Mouse (Mus musculus): ENCODE data around the gene Grtp1. TPM values are rescaled to one million over a fixed set of nuclear protein-coding genes. Genes with fewer than 3 reads are reported as not detected.

The Grtp1 gene
- polyA plus RNA-seq, 1 experiment from 2014 or later = 15.3 TPM

- H3K36me3 ChIP-seq (replicated peaks) = no peaks in the 10 kb centered on the region
- H3K9me3 ChIP-seq = no peaks in the 10 kb centered on the region
- no peak overlapping the region for H3K4me3 ChIP-seq
- H3K4me1 ChIP-seq = peaks cover 14% of the 10 kb centered on the region
- H3K27ac ChIP-seq (replicated peaks) = no peak overlapping the region
- no peak for DNase-seq (ENCODE audit: low spot score)
- 85% methylated on average over 4 of the region's 4 CpGs for WGBS
- no peaks in the 10 kb centered on the region for H3K27me3 ChIP-seq (replicated peaks; ENCODE audit: low read depth, poor library complexity, severe bottlenecking)
Observed at GRCm38 (mm10) chr8:13218441-13218840, 18.0 kb upstream of the Grtp1 start.

GRCm38 (mm10) chr8:13217986-13218385 lies 17.6 kb upstream of the Grtp1 start:
- Histone ChIP-seq H3K36me3 (replicated peaks) (no peaks in the 10 kb centered on the region), H3K9me3 (no peaks in the 10 kb centered on the region), H3K27ac (replicated peaks) (no peak overlapping the region), H3K4me3 (no peak overlapping the region), H3K27me3 (replicated peaks; ENCODE audit: low read depth, poor library complexity, severe bottlenecking) (no peaks in the 10 kb centered on the region), H3K4me1 (peaks cover 18% of the 10 kb centered on the region)
- DNase-seq (ENCODE audit: low spot score) = no peak

GRCm38 (mm10) chr8:13217093-13217492 lies 16.7 kb upstream of the Grtp1 start:
- no peak for DNase-seq (ENCODE audit: low spot score)
- Histone ChIP-seq H3K36me3 (replicated peaks) (no peaks in the 10 kb centered on the region), H3K4me3 (no peak overlapping the region), H3K9me3 (no peaks in the 10 kb centered on the region), H3K27ac (replicated peaks) (no peak overlapping the region), H3K27me3 (replicated peaks; ENCODE audit: low read depth, poor library complexity, severe bottlenecking) (no peaks in the 10 kb centered on the region), H3K4me1 (peaks cover 19% of the 10 kb centered on the region)
- WGBS = 68% methylated on average over 5 of the region's 5 CpGs

- H3K27me3 ChIP-seq (replicated peaks; ENCODE audit: low read depth, poor library complexity, severe bottlenecking) = no peaks in the 10 kb centered on the region
- 80% methylated on average over 8 of the region's 8 CpGs for WGBS
- H3K4me3 ChIP-seq = no peak overlapping the region
- peaks cover 19% of the 10 kb centered on the region for H3K4me1 ChIP-seq
- no peak for DNase-seq (ENCODE audit: low spot score)
- no peaks in the 10 kb centered on the region for H3K36me3 ChIP-seq (replicated peaks)
- no peaks in the 10 kb centered on the region for H3K9me3 ChIP-seq
- H3K27ac ChIP-seq (replicated peaks) = no peak overlapping the region
Observed at GRCm38 (mm10) chr8:13216386-13216785, 16.0 kb upstream of the Grtp1 start.

GRCm38 (mm10) chr8:13213479-13214268 lies 13.3 kb upstream of the Grtp1 start:
- Histone ChIP-seq H3K27ac (replicated peaks) (peak overlapping the region; percentile 27; the same call in 1 of the 2 replicates), H3K4me1 (peaks cover 12% of the 10 kb centered on the region), H3K36me3 (replicated peaks) (no peaks in the 10 kb centered on the region), H3K4me3 (peak overlapping the region; percentile 34; the same call in 1 of the 2 replicates), H3K27me3 (replicated peaks; ENCODE audit: low read depth, poor library complexity, severe bottlenecking) (no peaks in the 10 kb centered on the region), H3K9me3 (no peaks in the 10 kb centered on the region)
- peak; percentile 87 for DNase-seq (ENCODE audit: low spot score)
- 23% methylated on average over 10 of the region's 10 CpGs for WGBS

GRCm38 (mm10) chr8:13209770-13210169 lies 9.3 kb upstream of the Grtp1 start:
- Histone ChIP-seq H3K36me3 (replicated peaks) (no peaks in the 10 kb centered on the region), H3K9me3 (no peaks in the 10 kb centered on the region), H3K4me3 (no peak overlapping the region), H3K27me3 (replicated peaks; ENCODE audit: low read depth, poor library complexity, severe bottlenecking) (no peaks in the 10 kb centered on the region), H3K27ac (replicated peaks) (no peak overlapping the region), H3K4me1 (peaks cover 12% of the 10 kb centered on the region)
- no peak for DNase-seq (ENCODE audit: low spot score)
- 81% methylated on average over 1 of the region's 1 CpGs for WGBS

GRCm38 (mm10) chr8:13208627-13209355 lies 8.4 kb upstream of the Grtp1 start:
- DNase-seq (ENCODE audit: low spot score) = no peak
- no peaks in the 10 kb centered on the region for H3K9me3 ChIP-seq
- no peaks in the 10 kb centered on the region for H3K36me3 ChIP-seq (replicated peaks)
- 0 out of 2 replicates have a peak, but pooled peaks cover 5% of the 10 kb centered on the region for H3K27me3 ChIP-seq (replicated peaks; ENCODE audit: low read depth, poor library complexity, severe bottlenecking)
- WGBS = 53% methylated on average over 6 of the region's 6 CpGs
- H3K27ac ChIP-seq (replicated peaks) = no peak overlapping the region
- peaks cover 9% of the 10 kb centered on the region for H3K4me1 ChIP-seq
- H3K4me3 ChIP-seq = no peak overlapping the region

GRCm38 (mm10) chr8:13206290-13206689 lies 5.9 kb upstream of the Grtp1 start:
- Histone ChIP-seq H3K27me3 (replicated peaks; ENCODE audit: low read depth, poor library complexity, severe bottlenecking) (peaks cover 29% of the 10 kb centered on the region), H3K27ac (replicated peaks) (no peak overlapping the region), H3K9me3 (no peaks in the 10 kb centered on the region), H3K36me3 (replicated peaks) (no peaks in the 10 kb centered on the region), H3K4me3 (no peak overlapping the region), H3K4me1 (peaks cover 2% of the 10 kb centered on the region; the same call in 1 of the 2 replicates)
- DNase-seq (ENCODE audit: low spot score) = no peak
- 42% methylated on average over 5 of the region's 5 CpGs for WGBS

GRCm38 (mm10) chr8:13205311-13205710 lies 4.9 kb upstream of the Grtp1 start:
- H3K4me1 ChIP-seq = peaks cover 11% of the 10 kb centered on the region; the same call in 1 of the 2 replicates
- no peaks in the 10 kb centered on the region for H3K36me3 ChIP-seq (replicated peaks)
- H3K27ac ChIP-seq (replicated peaks) = no peak overlapping the region
- no peak for DNase-seq (ENCODE audit: low spot score)
- H3K9me3 ChIP-seq = no peaks in the 10 kb centered on the region
- WGBS = 85% methylated on average over 5 of the region's 5 CpGs
- peaks cover 39% of the 10 kb centered on the region for H3K27me3 ChIP-seq (replicated peaks; ENCODE audit: low read depth, poor library complexity, severe bottlenecking)
- no peak overlapping the region for H3K4me3 ChIP-seq

GRCm38 (mm10) chr8:13204371-13205140 lies 4.1 kb upstream of the Grtp1 start:
- H3K27ac ChIP-seq (replicated peaks) = no peak overlapping the region
- H3K36me3 ChIP-seq (replicated peaks) = no peaks in the 10 kb centered on the region
- peaks cover 46% of the 10 kb centered on the region for H3K27me3 ChIP-seq (replicated peaks; ENCODE audit: low read depth, poor library complexity, severe bottlenecking)
- no peak overlapping the region for H3K4me3 ChIP-seq
- no peaks in the 10 kb centered on the region for H3K9me3 ChIP-seq
- WGBS = 70% methylated on average over 12 of the region's 12 CpGs
- DNase-seq (ENCODE audit: low spot score) = no peak
- peaks cover 18% of the 10 kb centered on the region for H3K4me1 ChIP-seq

- WGBS = 71% methylated on average over 1 of the region's 1 CpGs
- H3K4me3 ChIP-seq = no peak overlapping the region
- no peaks in the 10 kb centered on the region for H3K36me3 ChIP-seq (replicated peaks)
- H3K9me3 ChIP-seq = no peaks in the 10 kb centered on the region
- H3K27me3 ChIP-seq (replicated peaks; ENCODE audit: low read depth, poor library complexity, severe bottlenecking) = peaks cover 57% of the 10 kb centered on the region
- DNase-seq (ENCODE audit: low spot score) = no peak
- H3K4me1 ChIP-seq = peaks cover 21% of the 10 kb centered on the region
- H3K27ac ChIP-seq (replicated peaks) = no peak overlapping the region
Observed at GRCm38 (mm10) chr8:13203472-13203871, 3.1 kb upstream of the Grtp1 start.

GRCm38 (mm10) chr8:13202806-13203205 lies 2.4 kb upstream of the Grtp1 start:
- peaks cover 59% of the 10 kb centered on the region for H3K27me3 ChIP-seq (replicated peaks; ENCODE audit: low read depth, poor library complexity, severe bottlenecking)

More at GRCm38 (mm10) chr8:13202806-13203205, 2.4 kb upstream of the Grtp1 start:
- 86% methylated on average over 3 of the region's 3 CpGs for WGBS
- Histone ChIP-seq H3K27ac (replicated peaks) (no peak overlapping the region), H3K4me3 (no peak overlapping the region), H3K36me3 (replicated peaks) (no peaks in the 10 kb centered on the region), H3K4me1 (peaks cover 21% of the 10 kb centered on the region), H3K9me3 (no peaks in the 10 kb centered on the region)
- no peak for DNase-seq (ENCODE audit: low spot score)

All from embryonic facial prominence, embryonic 10.5 days (tissue).